12 mouse cellular contexts compared by ENCODE assay signal in genomic region chr10:25426814-25427213, GRCm38 (mm10).
DNase-seq lines count a peak whose midpoint lies in the region; ATAC-seq and TF ChIP-seq lines count a peak whose summit lies in the region.
"Had no signal": no experiment of that assay in that cellular context is flagged by ENCODE, and none has a peak within 500 bp of the region (broad histone marks: within the 10 kb centered on the region; RNA-seq: fewer than 3 reads in every experiment).

No protein-coding gene starts in this region.

- peak overlapping the region; percentile 31 for H3K9ac ChIP-seq in heart, embryonic 14.5 days (ENCODE audit: low read length)
- H3K9ac ChIP-seq in limb, embryonic 12.5 days (replicated peaks) = no peak overlapping the region
- no peak overlapping the region for H3K9ac ChIP-seq in stomach, embryonic 16.5 days (ENCODE audit: low read length)
- H3K9ac ChIP-seq: forebrain, postnatal 0 days; hindbrain, embryonic 13.5 days had no signal

- 19% methylated on average over 4 of the region's 4 CpGs for WGBS in heart, embryonic 14.5 days
- 35% methylated on average over 4 of the region's 4 CpGs for WGBS in limb, embryonic 12.5 days
- 22% methylated on average over 4 of the region's 4 CpGs for WGBS in stomach, embryonic 16.5 days

- peak; percentile 41; the same call in 1 of the 2 replicates for ATAC-seq in heart, embryonic 14.5 days (ENCODE audit: insufficient number of reproducible peaks, insufficient read depth, low FRiP score, low read depth)
- no peak for ATAC-seq in limb, embryonic 12.5 days (ENCODE audit: insufficient number of reproducible peaks, insufficient read depth, low FRiP score, low TSS enrichment, low read depth)
- ATAC-seq in stomach, embryonic 16.5 days (ENCODE audit: insufficient read depth, low FRiP score) = peak; percentile 54; the same call in 1 of the 2 replicates
- ATAC-seq: forebrain, postnatal 0 days had no signal

- peak overlapping the region; percentile 50; the same call in 1 of the 2 replicates for H3K4me2 ChIP-seq in heart, embryonic 14.5 days (ENCODE audit: low read length)
- no peak overlapping the region for H3K4me2 ChIP-seq in limb, embryonic 12.5 days
- H3K4me2 ChIP-seq in stomach, embryonic 16.5 days (ENCODE audit: low read depth, low read length) = no peak overlapping the region
- H3K4me2 ChIP-seq: hindbrain, embryonic 13.5 days had no signal

- no peak overlapping the region for H3K4me3 ChIP-seq in heart, embryonic 14.5 days (ENCODE audit: control insufficient read depth in 1 of 2, insufficient read depth in 1 of 2, low read depth in 1 of 2, low read length in 2 of 2)
- H3K4me3 ChIP-seq in testis, adult 2 months (ENCODE audit: control insufficient read depth, low read depth, low read length) = no peak overlapping the region
- H3K4me3 ChIP-seq in limb, embryonic 12.5 days (replicated peaks) = no peak overlapping the region
- H3K4me3 ChIP-seq in stomach, embryonic 16.5 days (replicated peaks; ENCODE audit: low read length) = no peak overlapping the region
- H3K4me3 ChIP-seq: hindbrain, embryonic 13.5 days had no signal

- DNase-seq in heart, postnatal 4 days = no peak
- no peak for DNase-seq in testis, postnatal 10 days (ENCODE audit: low spot score)
- no peak for DNase-seq in ovary, postnatal 36 days (ENCODE audit: low spot score)
- no peak for DNase-seq in cerebellum, postnatal 4 days (ENCODE audit: low spot score in 2 of 2)
- DNase-seq: forebrain, postnatal 0 days; layer of hippocampus, adult 9-11 months; right cerebral cortex, postnatal 25 days had no signal

- TF ChIP-seq CTCF in testis, adult 2 months (IDR thresholded peaks at IDR 0.05; ENCODE audit: control insufficient read depth, insufficient read depth, insufficient replicate concordance, low read depth, low read length) = no peak

- peaks cover 20 to 51% of the 10 kb centered on the region in 2 experiments for H3K4me1 ChIP-seq in heart, embryonic 14.5 days (ENCODE audit: control insufficient read depth in 2 of 2, insufficient read depth in 2 of 2, low read length in 2 of 2)
- peaks cover 4% of the 10 kb centered on the region; the same call in 1 of the 2 replicates for H3K4me1 ChIP-seq in testis, adult 2 months (ENCODE audit: control insufficient read depth, insufficient read depth, low read length)
- peaks cover 41% of the 10 kb centered on the region for H3K4me1 ChIP-seq in limb, embryonic 12.5 days (replicated peaks)
- H3K4me1 ChIP-seq in stomach, embryonic 16.5 days (ENCODE audit: control insufficient read depth, insufficient read depth, low read length) = peaks cover 39% of the 10 kb centered on the region
- H3K4me1 ChIP-seq: hindbrain, embryonic 13.5 days had no signal

- no peak for TF ChIP-seq POLR2A in testis, adult 2 months (IDR thresholded peaks at IDR 0.05; ENCODE audit: control insufficient read depth, low read depth, low read length)

- H3K27me3 ChIP-seq in heart, embryonic 14.5 days (ENCODE audit: control insufficient read depth, insufficient read depth, low read length) = no peaks in the 10 kb centered on the region
- no peaks in the 10 kb centered on the region for H3K27me3 ChIP-seq in testis, adult 2 months (ENCODE audit: control insufficient read depth, insufficient read depth, low read length)
- H3K27me3 ChIP-seq in limb, embryonic 12.5 days = no peaks in the 10 kb centered on the region
- no peaks in the 10 kb centered on the region for H3K27me3 ChIP-seq in stomach, embryonic 16.5 days (ENCODE audit: control insufficient read depth, insufficient read depth, low read length)
- H3K27me3 ChIP-seq: hindbrain, embryonic 13.5 days had no signal

- no peaks in the 10 kb centered on the region for H3K36me3 ChIP-seq in heart, embryonic 14.5 days (ENCODE audit: control insufficient read depth, insufficient read depth, low read length)
- H3K36me3 ChIP-seq in testis, adult 2 months (ENCODE audit: control insufficient read depth, insufficient read depth, low read length) = no peaks in the 10 kb centered on the region
- H3K36me3 ChIP-seq in limb, embryonic 12.5 days = no peaks in the 10 kb centered on the region
- H3K36me3 ChIP-seq in stomach, embryonic 16.5 days (ENCODE audit: control insufficient read depth, insufficient read depth, low read length) = no peaks in the 10 kb centered on the region
- H3K36me3 ChIP-seq: hindbrain, embryonic 13.5 days had no signal

- H3K27ac ChIP-seq in heart, embryonic 14.5 days (replicated peaks in 1 of 2; ENCODE audit: control insufficient read depth in 1 of 2, insufficient read depth in 1 of 2, low read depth in 2 of 2, low read length in 2 of 2) = peak overlapping the region; percentile 47 to 79
- H3K27ac ChIP-seq in testis, adult 2 months (ENCODE audit: control insufficient read depth, insufficient read depth, low read depth, low read length) = peak overlapping the region; percentile 76
- H3K27ac ChIP-seq in limb, embryonic 12.5 days = peak overlapping the region; percentile 62; the same call in 1 of the 2 replicates
- peak overlapping the region; percentile 71 for H3K27ac ChIP-seq in stomach, embryonic 16.5 days (ENCODE audit: low read length)
- H3K27ac ChIP-seq: hindbrain, embryonic 13.5 days had no signal

- no peaks in the 10 kb centered on the region for H3K9me3 ChIP-seq in heart, embryonic 14.5 days (ENCODE audit: control insufficient read depth, low read length)
- no peaks in the 10 kb centered on the region for H3K9me3 ChIP-seq in limb, embryonic 12.5 days
- H3K9me3 ChIP-seq in stomach, embryonic 16.5 days (replicated peaks; ENCODE audit: control insufficient read depth, low read length) = no peaks in the 10 kb centered on the region
- H3K9me3 ChIP-seq: hindbrain, embryonic 13.5 days had no signal
